Mouse (Mus musculus): ENCODE results near the gene Tspan10.
A peak's percentile ranks its signal among the peaks of the same experiment; 100 is the strongest.

Gene Tspan10

DNA sequence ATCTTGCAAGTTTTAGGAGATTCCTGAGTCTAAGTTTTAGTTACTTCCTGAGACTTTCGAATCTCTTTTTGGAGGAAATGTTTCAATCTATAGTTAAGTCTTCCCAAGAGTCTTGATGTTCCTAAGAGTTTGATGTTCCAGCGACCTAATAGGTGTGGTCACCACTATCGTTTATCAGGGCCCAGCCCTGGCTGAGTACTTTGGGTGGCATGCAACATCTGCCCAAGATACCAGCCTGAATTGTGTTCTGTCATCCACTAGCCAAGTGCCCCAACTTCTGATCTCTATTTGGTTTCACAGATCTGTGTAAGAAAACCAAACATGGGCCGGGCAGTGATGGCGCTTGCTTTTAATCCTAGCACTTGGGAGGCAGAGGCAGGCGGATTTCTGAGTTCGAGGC lies 13.0 kb downstream of the Tspan10 start:
- DNase-seq (ENCODE audit: low spot score in 2 of 2), result no peak

DNA sequence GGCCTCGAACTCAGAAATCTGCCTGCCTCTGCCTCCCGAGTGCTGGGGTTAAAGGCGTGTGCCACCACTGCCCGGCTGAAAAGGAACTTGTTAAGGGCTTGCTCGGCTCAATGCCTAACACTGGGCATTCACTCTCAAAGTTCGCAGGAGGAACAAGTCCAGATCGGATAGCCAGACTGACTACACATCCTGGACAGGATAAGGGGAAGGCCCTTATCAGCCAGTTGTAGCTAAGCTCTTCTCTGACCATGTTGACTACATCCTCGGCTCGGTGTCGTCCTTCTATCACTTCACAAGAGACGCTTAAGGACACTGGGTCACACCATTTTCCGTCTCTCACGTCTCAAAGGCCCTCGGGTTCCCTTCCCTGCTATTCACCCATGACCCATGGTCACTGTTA lies 14.9 kb downstream of the Tspan10 start:
- DNase-seq (ENCODE audit: low spot score in 2 of 2), result no peak

DNA sequence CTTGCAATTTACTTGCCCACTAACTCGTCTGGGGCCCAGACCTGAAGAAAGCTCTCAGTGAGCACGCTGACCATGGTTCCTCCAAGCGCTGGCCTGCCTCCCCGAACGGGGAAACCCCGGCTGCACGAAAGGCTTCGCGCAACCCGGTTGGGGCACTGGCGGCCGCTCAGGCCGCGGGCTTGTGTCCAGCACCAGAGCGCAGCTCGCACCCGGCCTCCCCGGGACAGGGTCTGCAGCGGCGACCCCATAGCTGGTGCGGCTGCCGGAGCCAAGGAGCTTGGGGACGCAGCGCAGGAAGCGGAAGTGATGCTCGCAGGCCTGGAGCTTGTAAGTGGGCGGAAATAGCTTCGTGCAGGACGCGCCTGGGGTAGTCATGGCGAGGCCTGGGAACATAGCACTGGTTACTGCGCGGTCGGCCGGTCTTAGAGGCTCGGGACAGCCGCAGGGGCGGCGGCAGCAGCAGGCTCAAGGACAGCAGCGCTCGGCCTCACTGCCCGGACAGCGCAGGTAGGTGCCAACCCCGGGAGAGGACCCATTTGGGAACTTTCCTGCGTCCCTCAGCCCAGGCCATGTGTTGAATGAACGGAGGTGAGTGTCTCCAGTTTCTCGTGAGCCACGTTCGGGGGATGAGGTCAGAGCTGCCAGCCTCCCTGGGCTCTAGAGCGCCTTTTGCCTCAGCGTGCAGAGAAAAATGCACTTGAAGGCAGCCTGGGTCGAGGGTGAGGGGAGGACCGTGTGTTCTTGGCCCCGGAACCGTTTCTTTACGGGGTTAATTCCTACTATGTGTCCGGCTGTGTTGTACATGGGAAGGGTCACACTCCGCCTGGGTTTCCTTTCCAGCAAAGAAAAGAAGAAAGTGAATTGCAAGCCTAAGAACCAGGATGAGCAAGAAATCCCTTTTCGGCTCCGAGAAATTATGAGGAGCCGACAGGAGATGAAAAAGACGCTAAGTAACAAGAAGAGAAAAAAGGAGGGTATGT lies 15.6 kb downstream of the Tspan10 start, which contains the start of the genes Oxld1 and Ccdc137:
Gene Oxld1, minus strand, starts transcription at position 297 of the 980 bp plus-strand sequence.
Gene Ccdc137, plus strand, starts transcription at position 344 of the 980 bp plus-strand sequence.
- DNase-seq (ENCODE audit: low spot score in 2 of 2), result peak; percentile 51 to 72

DNA sequence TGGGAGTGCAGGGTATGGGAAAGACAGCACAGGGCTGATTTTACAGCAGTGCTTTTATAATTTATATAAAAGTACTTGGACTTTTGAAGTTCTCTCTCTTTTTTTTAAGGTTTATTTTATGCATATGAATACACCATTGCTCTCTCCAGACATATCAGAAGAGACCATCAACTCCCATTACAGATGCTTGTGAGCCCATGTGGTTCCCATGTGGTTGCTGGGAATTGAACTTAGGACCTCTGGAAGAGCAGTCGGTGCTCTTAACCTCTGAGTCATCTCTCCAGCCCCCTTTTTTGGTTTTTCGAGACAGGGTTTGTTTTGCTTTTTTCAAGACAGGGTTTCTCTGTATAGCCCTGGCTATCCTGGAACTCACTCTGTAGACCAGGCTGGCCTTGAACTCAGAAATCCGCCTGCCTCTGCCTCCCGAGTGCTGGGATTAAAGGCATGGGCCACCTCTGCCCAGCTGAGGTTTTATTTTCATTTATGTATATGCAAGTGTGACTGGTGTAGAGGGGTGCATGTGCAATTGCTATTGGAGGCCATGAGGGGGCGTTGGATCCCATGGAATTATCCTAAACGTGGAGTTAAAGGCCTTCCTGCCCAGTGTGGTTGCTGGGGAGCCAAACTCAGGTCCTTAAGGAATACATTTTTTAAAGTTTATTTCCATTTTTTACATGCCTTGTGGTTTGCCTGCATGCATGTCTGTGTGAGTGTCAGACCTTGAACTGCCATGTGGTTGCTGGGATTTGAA lies 16.6 kb downstream of the Tspan10 start:
- DNase-seq (ENCODE audit: low spot score in 2 of 2), result no peak

DNA sequence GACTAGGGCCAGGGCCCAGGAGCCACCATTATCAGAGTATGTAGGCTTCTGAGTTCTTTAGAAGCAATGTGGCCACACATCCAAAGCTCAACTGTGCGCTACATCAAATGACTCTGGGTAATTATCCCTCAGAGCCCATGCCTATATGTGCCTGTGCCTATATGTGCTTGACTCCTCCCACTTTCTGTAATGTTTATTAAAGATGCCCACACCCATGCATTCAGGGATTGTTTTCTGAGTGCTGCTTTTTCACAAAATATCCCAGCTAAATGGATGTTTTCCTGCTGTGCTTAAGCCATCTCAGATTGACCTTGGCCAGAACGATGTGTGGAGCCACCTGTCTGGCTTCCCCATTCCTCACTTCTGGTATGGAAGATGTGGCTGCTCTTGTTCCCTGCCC lies 21.1 kb downstream of the Tspan10 start:
- no peak for DNase-seq (ENCODE audit: low spot score in 2 of 2)

DNA sequence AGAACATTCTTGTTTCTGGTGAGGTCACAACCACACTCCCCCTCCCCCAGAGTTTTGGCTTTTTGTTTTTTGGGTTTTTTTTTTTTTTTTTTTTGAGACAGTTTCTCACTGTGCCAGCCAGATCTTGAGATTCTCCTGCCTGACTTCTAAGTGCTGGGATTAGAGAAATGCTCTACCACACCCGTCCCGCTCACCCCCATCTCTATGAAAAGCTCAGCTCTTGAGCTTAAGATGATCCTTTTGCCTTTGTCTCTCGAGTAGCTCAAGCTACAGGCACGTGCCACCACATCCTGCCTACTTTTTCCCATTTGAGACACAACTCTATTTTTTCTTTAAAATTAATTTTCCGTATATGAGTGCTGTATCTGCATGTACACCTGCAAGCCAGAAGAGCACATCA lies 21.9 kb downstream of the Tspan10 start:
- no peak for DNase-seq (ENCODE audit: low spot score in 2 of 2)

DNA sequence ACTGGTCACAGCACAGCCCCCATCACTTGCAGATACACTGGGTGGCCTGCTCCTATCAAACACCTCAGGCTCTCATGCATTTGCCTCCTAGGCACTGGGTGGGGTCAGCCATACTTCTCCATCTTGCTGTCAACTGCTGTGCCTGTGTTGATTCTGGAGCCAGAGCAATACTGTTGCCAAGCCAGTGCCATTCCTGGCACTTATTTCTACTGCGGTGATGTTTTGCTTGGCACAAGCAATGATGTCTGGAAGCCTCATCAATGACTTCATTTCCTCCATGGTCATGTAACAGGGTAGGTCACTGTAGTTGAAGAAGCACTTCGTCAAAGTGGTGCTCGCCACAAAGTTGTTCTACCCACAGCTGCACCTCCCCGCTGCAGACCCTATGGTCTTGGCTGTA lies 23.1 kb downstream of the Tspan10 start:
- DNase-seq (ENCODE audit: low spot score in 2 of 2), result no peak

DNA sequence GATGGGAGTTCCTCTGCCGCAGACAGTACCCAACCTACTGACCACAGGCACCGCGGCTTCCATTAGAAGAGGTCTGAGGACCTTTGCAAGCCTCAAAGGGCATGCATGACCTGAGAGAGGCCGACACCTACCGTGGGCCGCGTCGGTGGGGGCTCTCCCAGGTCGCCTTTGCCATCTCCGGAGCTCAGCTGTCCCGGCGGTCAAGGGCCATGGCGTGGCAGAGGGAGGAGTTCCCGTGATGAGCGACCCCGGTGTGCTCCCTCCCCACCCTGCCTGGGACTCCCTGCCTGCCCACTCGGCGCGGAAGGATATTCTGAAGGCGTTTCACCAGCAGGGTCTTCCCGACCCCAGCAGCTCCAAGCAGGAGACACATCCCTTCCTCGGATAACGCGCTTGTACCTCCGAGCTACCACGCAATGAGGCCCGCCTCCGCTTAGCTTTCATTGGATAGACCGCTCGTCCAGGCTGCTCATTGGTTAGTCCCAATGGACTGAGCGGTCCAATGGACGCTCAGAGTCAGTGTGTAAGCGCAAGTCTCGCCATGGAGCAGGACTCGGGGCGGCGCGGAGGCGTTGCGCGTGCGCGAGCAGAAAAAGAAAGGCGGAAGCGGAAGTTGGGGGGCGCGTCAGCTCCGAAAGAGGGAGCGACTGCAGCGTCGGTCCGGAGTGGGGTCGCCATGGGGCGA lies 24.7 kb downstream of the Tspan10 start, which contains the start of gene Arl16:
Gene Arl16, minus strand, starts transcription at position 557 of the 685 bp plus-strand sequence.
- DNase-seq (ENCODE audit: low spot score in 2 of 2), result peak; percentile 81 to 92

DNA sequence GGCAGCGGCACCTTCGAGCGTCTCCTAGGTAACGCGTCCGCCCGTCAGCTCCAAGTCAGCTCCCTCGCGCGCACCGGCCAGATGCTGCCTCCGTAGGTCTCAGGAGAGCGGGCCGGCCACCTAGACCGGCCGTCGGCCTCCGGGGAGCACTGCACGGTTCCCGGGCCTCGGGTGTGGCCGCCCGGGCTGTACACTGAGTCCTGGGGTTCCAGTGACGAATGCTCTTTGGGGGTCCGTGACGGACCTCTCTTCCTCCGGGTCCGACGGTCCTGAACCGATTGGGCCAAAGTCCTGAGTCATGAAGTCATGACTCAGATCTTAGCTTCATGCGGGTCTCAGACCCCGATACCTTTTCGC lies 25.3 kb downstream of the Tspan10 start:
- DNase-seq (ENCODE audit: low spot score in 2 of 2), result no peak

DNA sequence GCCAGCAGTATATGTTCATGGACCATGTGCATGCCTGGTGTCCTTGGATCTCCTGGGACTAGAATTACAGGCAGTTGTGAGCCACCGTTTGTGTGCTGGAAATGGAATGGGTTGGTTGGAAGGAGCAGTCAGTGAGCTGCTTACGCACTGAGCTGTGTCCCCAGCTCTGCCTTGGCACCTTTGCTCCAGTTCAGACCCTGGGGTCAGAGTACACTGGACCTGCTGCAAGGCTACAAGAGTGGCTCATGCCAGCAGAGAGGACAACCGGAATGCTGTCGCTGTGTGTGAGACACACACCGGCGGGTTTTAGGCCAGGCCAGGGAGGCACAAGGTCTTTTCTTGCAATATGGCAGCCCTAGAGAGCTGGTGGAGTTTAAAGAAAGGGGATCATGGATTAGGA lies 29.6 kb downstream of the Tspan10 start:
- DNase-seq (ENCODE audit: low spot score in 2 of 2), result no peak

DNA sequence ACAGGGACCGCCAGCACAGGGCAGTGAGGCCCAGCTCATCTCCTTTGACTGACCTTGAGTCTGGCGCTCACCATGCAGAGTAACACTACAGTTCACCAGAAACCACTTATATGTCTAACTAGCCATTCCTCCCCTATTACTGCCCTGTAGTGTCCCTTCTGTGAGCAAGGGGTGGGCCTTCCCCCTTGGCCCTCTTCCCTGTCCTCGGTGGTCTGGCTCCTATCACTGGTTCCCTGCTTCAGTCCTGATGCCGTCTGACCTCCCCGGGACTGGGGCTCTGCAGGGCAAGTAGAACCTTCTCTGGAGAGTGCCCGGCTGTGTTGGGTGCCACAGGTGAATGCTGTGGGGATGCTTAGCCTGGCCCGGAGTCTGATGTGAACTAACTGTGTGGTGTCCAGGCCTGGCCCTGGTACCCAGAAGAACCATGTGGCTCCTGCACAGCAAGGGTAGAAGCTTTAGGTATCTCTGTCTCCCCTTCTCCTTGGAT lies 41.0 kb downstream of the Tspan10 start:
- no peak for DNase-seq (ENCODE audit: low spot score in 2 of 2)

DNA sequence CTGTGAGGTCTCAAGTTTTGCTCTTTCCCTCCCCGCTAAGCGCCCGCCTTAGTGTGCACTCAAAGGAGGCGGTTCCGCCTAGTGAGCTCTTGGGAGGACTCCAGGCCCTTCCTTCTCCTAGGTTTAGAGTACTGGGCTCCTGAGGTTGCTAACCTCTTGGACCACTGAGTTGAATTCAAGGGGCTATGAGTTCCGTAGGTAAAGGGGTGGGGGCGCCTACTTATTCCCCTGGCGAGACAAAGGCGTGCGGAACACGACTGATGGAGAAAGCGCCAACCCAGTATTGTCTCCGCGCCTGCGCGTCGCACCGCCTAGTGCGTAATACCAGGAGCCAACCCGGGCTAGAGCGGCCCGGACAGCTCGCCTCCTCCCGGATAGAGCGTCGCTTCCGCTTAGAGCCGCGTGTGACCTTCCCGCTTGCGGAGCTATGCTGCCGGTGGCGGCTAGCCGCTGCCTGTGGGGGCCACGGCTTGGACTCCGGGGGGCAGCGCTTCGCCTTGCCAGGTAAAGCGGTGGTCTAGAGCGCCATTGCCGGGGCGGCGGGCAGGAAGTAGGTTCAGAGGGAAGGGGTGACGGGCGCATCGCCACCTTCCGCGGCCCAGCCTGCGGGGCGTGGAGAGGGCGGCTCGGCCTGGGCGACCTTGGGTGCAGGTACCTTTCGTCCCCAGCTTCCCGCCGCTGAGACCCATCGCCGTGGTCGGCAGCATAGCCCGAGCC lies 42.0 kb downstream of the Tspan10 start, which contains the start of gene Mrpl12:
Gene Mrpl12, plus strand, starts transcription at position 349 of the 717 bp plus-strand sequence.
- peak; percentile 79 to 83 for DNase-seq (ENCODE audit: low spot score in 2 of 2)

DNA sequence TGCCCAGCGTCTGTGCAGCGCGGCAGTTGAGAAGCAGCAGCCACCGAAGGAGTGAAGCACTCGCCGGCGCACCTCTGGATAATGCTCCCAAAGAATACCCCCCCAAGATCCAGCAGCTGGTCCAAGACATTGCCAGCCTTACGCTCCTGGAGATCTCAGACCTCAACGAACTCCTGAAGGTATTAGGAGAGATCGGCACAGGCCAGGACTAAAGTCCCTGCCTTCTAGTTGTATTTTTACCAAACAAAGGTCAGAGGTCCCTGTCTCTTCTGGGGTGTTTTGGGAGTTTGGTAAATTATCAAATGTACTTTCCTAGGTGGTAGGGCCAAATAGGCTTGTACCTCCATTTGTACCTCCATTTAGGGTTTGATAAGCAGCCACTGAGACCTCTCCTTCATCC lies 42.8 kb downstream of the Tspan10 start:
- no peak for DNase-seq (ENCODE audit: low spot score in 2 of 2)

DNA sequence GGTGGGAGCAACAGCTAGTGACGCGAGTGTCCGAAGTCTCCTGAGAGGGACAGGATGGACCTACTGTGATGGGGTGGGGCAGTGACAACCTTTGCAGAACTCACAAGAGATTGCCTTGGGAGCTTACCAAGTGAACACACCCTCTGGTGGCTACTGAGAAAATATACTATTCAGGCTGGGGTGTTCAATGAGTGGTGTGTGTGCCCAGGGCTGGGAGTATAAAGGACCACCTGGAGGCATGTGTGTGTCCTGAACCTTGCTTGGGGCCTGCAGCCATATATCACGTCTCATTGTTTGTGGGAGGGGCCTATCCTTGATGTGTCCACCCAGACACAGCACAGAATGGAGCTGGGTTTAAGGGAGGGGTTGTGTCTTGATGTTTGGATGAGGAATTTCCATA lies 46.1 kb downstream of the Tspan10 start:
- no peak for DNase-seq (ENCODE audit: low spot score in 2 of 2)

DNA sequence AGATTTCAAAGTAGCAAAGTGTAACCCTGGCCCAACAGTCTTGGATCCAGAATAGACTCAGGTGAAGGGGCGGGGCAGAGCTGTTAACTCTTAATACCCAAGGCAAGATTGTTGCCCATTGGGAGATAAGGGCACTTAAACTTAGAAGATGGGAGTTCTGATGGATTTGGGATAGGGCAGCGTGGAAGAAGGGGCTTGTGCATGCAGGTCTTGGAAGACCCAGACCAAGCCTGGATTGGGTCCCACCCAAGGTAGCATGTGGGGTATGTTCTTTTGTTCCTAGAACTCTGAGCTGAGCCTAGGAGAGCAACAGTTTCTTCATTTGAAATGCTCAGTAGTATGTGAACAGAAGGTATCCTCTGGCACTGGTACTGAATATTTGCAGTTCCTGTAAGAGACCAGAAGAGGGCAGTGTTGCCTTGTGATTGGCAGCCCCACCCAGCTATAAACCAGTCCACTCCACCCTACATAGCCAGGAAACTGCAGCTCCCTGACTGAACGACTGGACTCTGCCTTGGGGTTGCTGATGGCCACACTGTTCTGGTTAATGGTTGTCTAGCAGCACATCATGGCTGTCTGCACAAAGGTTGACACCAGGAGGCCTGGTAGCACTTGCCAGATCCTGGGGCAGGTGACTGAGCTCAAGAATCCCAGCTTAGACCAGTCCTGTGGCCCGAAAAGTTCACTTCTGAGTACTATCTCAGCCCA lies 46.8 kb downstream of the Tspan10 start:
- DNase-seq (ENCODE audit: low spot score in 2 of 2), result peak in 1 of 2 experiments; percentile 57

DNA sequence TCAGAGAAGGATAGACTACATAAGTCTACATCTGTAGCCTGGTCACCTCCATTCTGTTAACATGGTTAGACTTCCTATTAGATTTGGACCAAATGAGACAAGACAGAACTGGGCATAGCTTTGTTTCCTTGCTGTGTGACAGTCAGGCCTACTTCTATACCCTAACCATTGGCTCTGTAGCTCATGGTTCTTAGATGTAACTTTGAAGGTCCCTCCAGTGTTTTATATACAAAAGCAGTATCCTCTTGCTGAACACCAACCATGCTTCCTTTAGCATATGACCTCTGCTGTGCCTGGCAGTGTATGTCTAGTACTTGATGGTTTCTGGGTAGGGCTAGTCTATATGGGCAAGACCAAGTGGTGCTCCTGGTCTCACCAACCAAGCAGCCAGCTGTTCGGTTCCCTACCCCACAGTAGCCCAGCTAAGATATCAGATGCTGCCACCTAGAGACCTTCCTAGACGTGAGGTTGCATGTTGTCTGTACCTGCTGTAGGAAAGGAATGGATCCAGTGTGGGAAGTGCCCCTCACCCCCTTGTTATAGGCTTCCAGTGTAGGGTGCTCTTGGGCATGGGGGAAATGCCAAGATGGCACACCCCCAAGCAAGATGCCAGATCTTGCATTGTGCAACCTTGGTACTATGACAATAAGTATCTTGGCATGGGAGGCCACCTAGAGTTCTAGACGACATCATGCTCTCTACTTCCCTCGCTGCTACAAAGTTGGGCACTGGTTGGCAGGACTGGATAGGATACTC lies 48.0 kb downstream of the Tspan10 start:
- DNase-seq (ENCODE audit: low spot score in 2 of 2), result no peak

DNA sequence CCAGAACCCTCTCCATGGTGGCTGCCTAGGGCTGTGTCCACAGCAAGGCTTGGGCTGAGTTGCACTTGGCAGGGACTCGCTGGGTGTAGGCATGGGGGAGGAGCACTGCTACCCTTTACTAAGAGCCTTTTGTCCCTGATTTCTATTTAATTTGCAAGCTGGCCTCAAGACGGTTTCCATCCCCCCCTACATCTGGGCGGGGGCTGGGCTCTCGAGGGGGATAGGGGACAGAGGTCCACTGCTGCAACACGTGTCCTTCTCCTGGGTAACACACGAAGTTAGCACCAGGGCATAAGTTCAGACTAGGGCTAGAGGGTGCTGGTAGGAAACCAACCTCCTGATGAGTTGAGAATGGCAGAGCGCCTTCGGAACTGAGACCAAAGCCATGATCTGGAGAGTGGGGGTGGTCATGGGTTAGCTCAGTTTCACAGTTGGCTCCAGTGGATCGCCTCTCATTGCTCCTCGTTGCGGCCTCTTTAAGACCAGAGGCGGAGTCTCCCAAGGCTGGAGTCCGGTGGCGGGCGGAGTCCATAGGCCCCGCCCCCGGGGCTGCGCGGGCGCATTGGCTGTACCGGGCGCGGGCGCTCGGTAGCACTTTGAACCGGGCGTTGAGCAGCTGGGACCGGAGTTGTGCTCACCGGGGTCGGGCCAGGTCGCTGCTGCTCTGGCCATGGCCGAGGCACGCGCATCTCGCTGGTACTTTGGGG lies 49.0 kb downstream of the Tspan10 start, which contains the start of gene Slc25a10:
Gene Slc25a10, plus strand, starts transcription at position 524 of the 707 bp plus-strand sequence.
- DNase-seq (ENCODE audit: low spot score in 2 of 2), result peak; percentile 67 to 82

DNA sequence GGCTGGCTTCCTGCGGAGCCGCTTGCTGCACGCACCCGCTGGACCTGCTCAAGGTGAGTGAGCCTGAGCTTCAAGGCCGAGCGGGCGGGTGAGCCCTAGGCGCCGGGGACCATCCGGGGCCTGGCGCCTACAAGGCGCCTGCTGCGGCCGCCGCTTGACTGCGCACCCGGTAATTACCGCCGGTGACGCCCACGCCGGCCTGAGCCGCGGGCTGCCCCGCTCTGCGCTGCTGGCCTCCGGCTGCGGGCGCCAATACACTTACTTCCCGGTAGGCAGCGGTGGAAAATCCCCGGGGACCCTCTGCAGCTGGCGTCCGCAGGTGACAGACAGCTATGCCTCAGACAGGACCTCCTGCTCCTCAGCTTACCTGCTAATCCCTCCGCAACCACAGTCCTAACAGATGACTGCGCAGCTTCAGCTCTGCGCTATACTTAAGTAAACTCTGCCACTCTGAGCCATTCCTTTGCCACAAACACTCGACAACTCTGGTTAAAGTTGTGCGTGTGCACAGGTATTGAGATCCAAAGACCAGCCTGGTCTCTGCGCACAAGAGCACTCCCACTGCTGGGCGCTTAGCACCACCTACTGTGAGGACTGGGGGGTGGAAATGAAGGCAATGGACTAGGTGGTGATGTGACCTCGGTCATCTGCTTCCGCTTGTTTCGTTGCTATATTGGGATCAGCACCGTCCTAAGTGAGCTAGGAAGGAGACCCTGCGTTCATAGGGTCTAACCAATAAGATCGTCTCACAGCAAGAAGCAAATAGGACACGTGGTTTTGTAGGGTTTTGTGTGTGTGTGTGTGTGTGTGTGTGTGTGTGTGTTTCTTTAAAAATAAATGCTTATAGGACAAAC lies 49.8 kb downstream of the Tspan10 start:
- peak in 1 of 2 experiments; percentile 29 for DNase-seq (ENCODE audit: low spot score in 2 of 2)

All from cerebellum, postnatal 4 days (tissue).